Mouse (Mus musculus): ENCODE measurements at regions not wholly inside any gene's neighbourhood (a gene's known extent, or its start where the extent isn't known, plus 50 kb on each side); places are given as distances from the start of the nearest gene placed in this dataset.

- DNase-seq (ENCODE audit: low spot score in 2 of 2): no peak
These were observed 118.3 kb downstream of the Snx10 start for GRCm38 (mm10) chr6:51641965-51642364.

GRCm38 (mm10) chr6:51648813-51649212, 125.1 kb downstream of the Snx10 start:
- no peak for DNase-seq (ENCODE audit: low spot score in 2 of 2)

GRCm38 (mm10) chr6:51653753-51654152, 130.1 kb downstream of the Snx10 start:
- DNase-seq (ENCODE audit: low spot score in 2 of 2): no peak

GRCm38 (mm10) chr6:51654991-51655390, 131.3 kb downstream of the Snx10 start:
- DNase-seq (ENCODE audit: low spot score in 2 of 2): no peak

- DNase-seq (ENCODE audit: low spot score in 2 of 2): no peak
These were observed 132.4 kb downstream of the Snx10 start for GRCm38 (mm10) chr6:51656078-51656477.

GRCm38 (mm10) chr6:51656883-51657640, 133.4 kb downstream of the Snx10 start:
- no peak for DNase-seq (ENCODE audit: low spot score in 2 of 2)

- DNase-seq (ENCODE audit: low spot score in 2 of 2): no peak
These were observed 134.7 kb downstream of the Snx10 start for GRCm38 (mm10) chr6:51658360-51658759.

GRCm38 (mm10) chr6:51663178-51663577, 139.5 kb downstream of the Snx10 start:
- DNase-seq (ENCODE audit: low spot score in 2 of 2): no peak

GRCm38 (mm10) chr6:51664049-51664448, 140.3 kb downstream of the Snx10 start:
- no peak for DNase-seq (ENCODE audit: low spot score in 2 of 2)

- DNase-seq (ENCODE audit: low spot score in 2 of 2): no peak
These were observed 143.3 kb downstream of the Snx10 start for GRCm38 (mm10) chr6:51667022-51667421.

- no peak for DNase-seq (ENCODE audit: low spot score in 2 of 2)
These were observed 151.7 kb downstream of the Snx10 start for GRCm38 (mm10) chr6:51675342-51675945.

GRCm38 (mm10) chr6:51677162-51677996, 153.7 kb downstream of the Snx10 start:
- DNase-seq (ENCODE audit: low spot score in 2 of 2): no peak

GRCm38 (mm10) chr6:51678743-51679142, 155.0 kb downstream of the Snx10 start:
- DNase-seq (ENCODE audit: low spot score in 2 of 2): no peak

GRCm38 (mm10) chr6:51680239-51680857, 156.6 kb downstream of the Snx10 start:
- DNase-seq (ENCODE audit: low spot score in 2 of 2): no peak

GRCm38 (mm10) chr6:51683131-51683530, 159.4 kb downstream of the Snx10 start:
- DNase-seq (ENCODE audit: low spot score in 2 of 2): no peak

GRCm38 (mm10) chr6:51685651-51686287, 162.1 kb downstream of the Snx10 start:
- no peak for DNase-seq (ENCODE audit: low spot score in 2 of 2)

- no peak for DNase-seq (ENCODE audit: low spot score in 2 of 2)
These were observed 167.3 kb downstream of the Snx10 start for GRCm38 (mm10) chr6:51690795-51691563.

GRCm38 (mm10) chr6:51693984-51694383, 170.3 kb downstream of the Snx10 start:
- no peak for DNase-seq (ENCODE audit: low spot score in 2 of 2)

- DNase-seq (ENCODE audit: low spot score in 2 of 2): no peak
These were observed 172.7 kb downstream of the Snx10 start for GRCm38 (mm10) chr6:51696396-51696795.

GRCm38 (mm10) chr6:51697754-51698153, 174.1 kb downstream of the Snx10 start:
- no peak for DNase-seq (ENCODE audit: low spot score in 2 of 2)

GRCm38 (mm10) chr6:51698244-51698643, 174.5 kb downstream of the Snx10 start:
- no peak for DNase-seq (ENCODE audit: low spot score in 2 of 2)

Measured in spleen, postnatal 36 days (tissue).